ENCODE assay signal across 21 mouse cellular contexts in the genomic region with DNA sequence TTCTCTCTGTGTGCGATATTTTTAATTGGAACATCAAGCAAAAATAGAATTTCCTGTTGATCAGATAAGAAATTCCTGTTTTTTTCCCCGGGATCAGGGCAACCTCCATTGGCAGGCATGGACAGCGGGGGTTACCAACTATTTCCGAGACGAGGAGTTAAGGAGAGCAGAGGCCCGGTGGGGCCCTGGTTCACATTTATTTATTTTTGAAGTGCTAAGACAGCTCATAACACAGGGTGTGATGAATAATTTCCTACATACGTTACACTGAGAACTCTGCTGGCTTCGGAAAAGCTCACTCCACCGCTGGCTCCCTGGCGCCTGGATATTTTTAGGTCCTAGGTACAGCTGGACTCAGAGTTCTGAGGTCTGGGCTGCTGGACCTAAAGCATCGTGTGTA. TPM values are rescaled to one million over a fixed set of nuclear protein-coding genes. Genes with fewer than 3 reads are reported as not detected.
A peak's percentile ranks its signal among the peaks of the same experiment; 100 is the strongest.
DNase-seq lines count a peak whose midpoint lies in the region; ATAC-seq and TF ChIP-seq lines count a peak whose summit lies in the region.
"Had no signal": no experiment of that assay in that cellular context is flagged by ENCODE, and none has a peak within 500 bp of the region (broad histone marks: within the 10 kb centered on the region; RNA-seq: fewer than 3 reads in every experiment).

No protein-coding gene starts in this region.

- WGBS in heart, embryonic 15.5 days = 51% methylated on average over 11 of the region's 11 CpGs
- WGBS in lung, adult 2 months = 44% methylated on average over 11 of the region's 11 CpGs

- no peaks in the 10 kb centered on the region; the same call in 1 of the 2 replicates for H3K9me3 ChIP-seq in heart, embryonic 15.5 days (replicated peaks)
- H3K9me3 ChIP-seq: embryonic facial prominence, embryonic 12.5 days; heart, embryonic 10.5 days; hindbrain, embryonic 13.5 days; midbrain, embryonic 12.5 days; neural tube, embryonic 15.5 days had no signal

- H3K36me3 ChIP-seq in heart, embryonic 15.5 days = no peaks in the 10 kb centered on the region
- H3K36me3 ChIP-seq: embryonic facial prominence, embryonic 12.5 days; heart, embryonic 10.5 days; hindbrain, embryonic 13.5 days; midbrain, embryonic 12.5 days; neural tube, embryonic 15.5 days had no signal

- TF ChIP-seq POLR2A in lung, adult 2 months (IDR thresholded peaks at IDR 0.05; ENCODE audit: borderline replicate concordance, extremely low read depth, low read depth, low read length) = no peak

- H3K4me1 ChIP-seq in heart, embryonic 15.5 days (replicated peaks) = peaks cover 9% of the 10 kb centered on the region
- H3K4me1 ChIP-seq in lung, adult 2 months (ENCODE audit: control insufficient read depth, insufficient read depth, low read length) = no peaks in the 10 kb centered on the region
- H3K4me1 ChIP-seq: embryonic facial prominence, embryonic 12.5 days; hindbrain, embryonic 13.5 days; midbrain, embryonic 12.5 days; neural tube, embryonic 15.5 days had no signal

- H3K9ac ChIP-seq in heart, embryonic 15.5 days = no peak overlapping the region
- H3K9ac ChIP-seq: embryonic facial prominence, embryonic 12.5 days; forebrain, postnatal 0 days; hindbrain, embryonic 13.5 days; liver, postnatal 0 days; midbrain, embryonic 12.5 days; neural tube, embryonic 15.5 days had no signal

- DNase-seq in heart, adult 9 months (ENCODE audit: low spot score in 2 of 2) = no peak
- DNase-seq in adrenal gland, postnatal 10 days = peak; percentile 11
- DNase-seq in adrenal gland, postnatal 14 days = peak; percentile 34
- peak; percentile 27 for DNase-seq in kidney, postnatal 10 days
- no peak for DNase-seq in gastrocnemius, postnatal 25 days
- DNase-seq in lung, adult 2 months = no peak
- DNase-seq: cerebellum, adult 2 months; cerebellum, postnatal 25 days; forebrain, postnatal 0 days; heart, postnatal 10 days; layer of hippocampus, adult 9-11 months; liver, postnatal 0 days; lung, postnatal 14 days; thymus, adult 18-20 months; thymus, postnatal 36 days had no signal

- H3K27me3 ChIP-seq in heart, embryonic 15.5 days = no peaks in the 10 kb centered on the region
- H3K27me3 ChIP-seq: embryonic facial prominence, embryonic 12.5 days; hindbrain, embryonic 13.5 days; midbrain, embryonic 12.5 days; neural tube, embryonic 15.5 days had no signal

- no peak overlapping the region for H3K27ac ChIP-seq in heart, embryonic 15.5 days
- H3K27ac ChIP-seq: embryonic facial prominence, embryonic 12.5 days; heart, embryonic 10.5 days; hindbrain, embryonic 13.5 days; midbrain, embryonic 12.5 days; neural tube, embryonic 15.5 days had no signal

- 0 out of 2 replicates have a peak, but pooled peaks have one; percentile 7 for ATAC-seq in heart, embryonic 15.5 days (replicated peaks; ENCODE audit: insufficient number of reproducible peaks, insufficient read depth, low FRiP score, low read depth)
- ATAC-seq: forebrain, postnatal 0 days; liver, postnatal 0 days had no signal

- H3K4me3 ChIP-seq in heart, embryonic 15.5 days = no peak overlapping the region
- H3K4me3 ChIP-seq in lung, adult 2 months (replicated peaks; ENCODE audit: extremely low read depth, low read depth, low read length) = no peak overlapping the region
- H3K4me3 ChIP-seq: embryonic facial prominence, embryonic 12.5 days; heart, embryonic 10.5 days; hindbrain, embryonic 13.5 days; midbrain, embryonic 12.5 days; neural tube, embryonic 15.5 days had no signal

- no peak overlapping the region for H3K4me2 ChIP-seq in heart, embryonic 15.5 days
- H3K4me2 ChIP-seq: embryonic facial prominence, embryonic 12.5 days; hindbrain, embryonic 13.5 days; midbrain, embryonic 12.5 days; neural tube, embryonic 15.5 days had no signal

- no peak for TF ChIP-seq CTCF in lung, adult 2 months (IDR thresholded peaks at IDR 0.05; ENCODE audit: insufficient read depth, low read length)

RNA-seq across cellular contexts. Expression of gene Ehd3, which starts 49.1 kb away (rescaled TPM):
- 2.6 and 3.5 TPM in 2 replicates for polyA plus RNA-seq in heart, embryonic 15.5 days (2015; fragmentation: Nextera tagmentation; extraction: Ambion mirVana)
- total RNA-seq in adrenal gland, postnatal 10 days (2021) = 10 to 100 TPM; 41.0 to 70.0 TPM
- 72.5 and 74.0 TPM in 2 replicates for total RNA-seq in adrenal gland, postnatal 14 days (2021)
- 1 to 10 TPM; 2.6 to 3.1 TPM for total RNA-seq in gastrocnemius, postnatal 25 days (2021)
- polyA plus RNA-seq in lung, adult 2 months (2012; rRNA removed) = 11.3 and 12.7 TPM in 2 replicates

Comparison
In these comparisons a context has a peak if more than half of its experiments do, and no peak if none do; other contexts are left out.
1. DNase-seq: peak in adrenal gland, postnatal 10 days (single experiment), adrenal gland, postnatal 14 days (single experiment) and kidney, postnatal 10 days (single experiment); none in heart, adult 9 months (0 of 2), gastrocnemius, postnatal 25 days (single experiment) and lung, adult 2 months (single experiment).
2. RNA of gene Ehd3, which starts 49.1 kb away (total RNA-seq): 72.5 to 74.0 TPM in adrenal gland, postnatal 14 days and 41.0 to 70.0 TPM in adrenal gland, postnatal 10 days; 2.6 to 3.1 TPM in gastrocnemius, postnatal 25 days; every median in the first group is over 10 times any median in the second.